Mouse (Mus musculus): ENCODE data around the gene 1700056E22Rik. TPM values are rescaled to one million over a fixed set of nuclear protein-coding genes. Genes with fewer than 3 reads are reported as not detected.

1700056E22Rik gene
- total and polyA plus RNA-seq, 3 experiments = not detected

GRCm38 (mm10) chr1:184040181-184040580, 6.1 kb upstream of the 1700056E22Rik start:
- no peak for TF ChIP-seq GATA1 (IDR thresholded peaks at IDR 0.05; ENCODE audit: borderline replicate concordance, low read length)
- TF ChIP-seq TAL1 (conservative IDR thresholded peaks at IDR 0.05; ENCODE audit: low read depth, low read length) = no peak
- no peak for TF ChIP-seq POLR2AphosphoS5 (IDR thresholded peaks at IDR 0.05; ENCODE audit: insufficient replicate concordance, low read depth, low read length)
- no peak for TF ChIP-seq GATA2 (IDR thresholded peaks at IDR 0.05; ENCODE audit: borderline replicate concordance, low read depth, low read length)
- no peak for TF ChIP-seq CTCF (IDR thresholded peaks at IDR 0.05; ENCODE audit: low read depth, low read length)
- Histone ChIP-seq H3K4me3 (ENCODE audit: low read depth, low read length) (no peak overlapping the region), H3K27me3 (ENCODE audit: insufficient read depth, low read length) (no peaks in the 10 kb centered on the region), H3K4me1 (ENCODE audit: insufficient read depth, low read depth, low read length) (no peaks in the 10 kb centered on the region), H3K9me3 (replicated peaks) (peaks cover 59% of the 10 kb centered on the region), H3K36me3 (replicated peaks) (no peaks in the 10 kb centered on the region)
- ATAC-seq (ENCODE audit: extremely low read depth, insufficient number of reproducible peaks, low FRiP score, poor library complexity, severe bottlenecking) (no peak), DNase-seq (ENCODE audit: low spot score) (no peak)

- no peaks in the 10 kb centered on the region for H3K27me3 ChIP-seq (ENCODE audit: insufficient read depth, low read length)
- TF ChIP-seq GATA2 (IDR thresholded peaks at IDR 0.05; ENCODE audit: borderline replicate concordance, low read depth, low read length) (no peak), POLR2AphosphoS5 (IDR thresholded peaks at IDR 0.05; ENCODE audit: insufficient replicate concordance, low read depth, low read length) (no peak), GATA1 (IDR thresholded peaks at IDR 0.05; ENCODE audit: borderline replicate concordance, low read length) (no peak), CTCF (IDR thresholded peaks at IDR 0.05; ENCODE audit: low read depth, low read length) (no peak), TAL1 (conservative IDR thresholded peaks at IDR 0.05; ENCODE audit: low read depth, low read length) (no peak)
- no peak overlapping the region for H3K4me3 ChIP-seq (ENCODE audit: low read depth, low read length)
- H3K36me3 ChIP-seq (replicated peaks) = no peaks in the 10 kb centered on the region
- no peak for DNase-seq (ENCODE audit: low spot score)
- H3K4me1 ChIP-seq (ENCODE audit: insufficient read depth, low read depth, low read length) = no peaks in the 10 kb centered on the region
- no peak for ATAC-seq (ENCODE audit: extremely low read depth, insufficient number of reproducible peaks, low FRiP score, poor library complexity, severe bottlenecking)
- H3K9me3 ChIP-seq (replicated peaks) = peaks cover 63% of the 10 kb centered on the region
Observed at GRCm38 (mm10) chr1:184039301-184039700, 5.2 kb upstream of the 1700056E22Rik start.

- DNase-seq (ENCODE audit: low spot score) (no peak), ATAC-seq (ENCODE audit: extremely low read depth, insufficient number of reproducible peaks, low FRiP score, poor library complexity, severe bottlenecking) (no peak)
- no peaks in the 10 kb centered on the region for H3K36me3 ChIP-seq (replicated peaks)
- H3K4me3 ChIP-seq (ENCODE audit: low read depth, low read length) = no peak overlapping the region
- no peaks in the 10 kb centered on the region for H3K27me3 ChIP-seq (ENCODE audit: insufficient read depth, low read length)
- no peaks in the 10 kb centered on the region for H3K4me1 ChIP-seq (ENCODE audit: insufficient read depth, low read depth, low read length)
- peaks cover 71% of the 10 kb centered on the region for H3K9me3 ChIP-seq (replicated peaks)
- TF ChIP-seq GATA1 (IDR thresholded peaks at IDR 0.05; ENCODE audit: borderline replicate concordance, low read length) (no peak), GATA2 (IDR thresholded peaks at IDR 0.05; ENCODE audit: borderline replicate concordance, low read depth, low read length) (no peak), TAL1 (conservative IDR thresholded peaks at IDR 0.05; ENCODE audit: low read depth, low read length) (no peak), POLR2AphosphoS5 (IDR thresholded peaks at IDR 0.05; ENCODE audit: insufficient replicate concordance, low read depth, low read length) (no peak)
Observed at GRCm38 (mm10) chr1:184037802-184038201, 3.7 kb upstream of the 1700056E22Rik start.

- H3K4me3 ChIP-seq (ENCODE audit: low read depth, low read length) = no peak overlapping the region
- no peaks in the 10 kb centered on the region for H3K27me3 ChIP-seq (ENCODE audit: insufficient read depth, low read length)
- H3K9me3 ChIP-seq (replicated peaks) = peaks cover 68% of the 10 kb centered on the region
- TF ChIP-seq TAL1 (conservative IDR thresholded peaks at IDR 0.05; ENCODE audit: low read depth, low read length) (no peak), POLR2AphosphoS5 (IDR thresholded peaks at IDR 0.05; ENCODE audit: insufficient replicate concordance, low read depth, low read length) (no peak), GATA2 (IDR thresholded peaks at IDR 0.05; ENCODE audit: borderline replicate concordance, low read depth, low read length) (no peak), GATA1 (IDR thresholded peaks at IDR 0.05; ENCODE audit: borderline replicate concordance, low read length) (no peak), CTCF (IDR thresholded peaks at IDR 0.05; ENCODE audit: low read depth, low read length) (no peak)
- DNase-seq (ENCODE audit: low spot score) (no peak), ATAC-seq (ENCODE audit: extremely low read depth, insufficient number of reproducible peaks, low FRiP score, poor library complexity, severe bottlenecking) (no peak)
- no peaks in the 10 kb centered on the region for H3K4me1 ChIP-seq (ENCODE audit: insufficient read depth, low read depth, low read length)
- no peaks in the 10 kb centered on the region for H3K36me3 ChIP-seq (replicated peaks)
Observed at GRCm38 (mm10) chr1:184035346-184035903, 1.3 kb upstream of the 1700056E22Rik start.

- no peak overlapping the region for H3K4me3 ChIP-seq (ENCODE audit: low read depth, low read length)
- H3K27me3 ChIP-seq (ENCODE audit: insufficient read depth, low read length) = no peaks in the 10 kb centered on the region
- peaks cover 68% of the 10 kb centered on the region for H3K9me3 ChIP-seq (replicated peaks)
- no peaks in the 10 kb centered on the region for H3K36me3 ChIP-seq (replicated peaks)
- no peak for ATAC-seq (ENCODE audit: extremely low read depth, insufficient number of reproducible peaks, low FRiP score, poor library complexity, severe bottlenecking)
- H3K4me1 ChIP-seq (ENCODE audit: insufficient read depth, low read depth, low read length) = no peaks in the 10 kb centered on the region
- DNase-seq (ENCODE audit: low spot score) = no peak
- TF ChIP-seq TAL1 (conservative IDR thresholded peaks at IDR 0.05; ENCODE audit: low read depth, low read length) (no peak), POLR2AphosphoS5 (IDR thresholded peaks at IDR 0.05; ENCODE audit: insufficient replicate concordance, low read depth, low read length) (no peak), GATA2 (IDR thresholded peaks at IDR 0.05; ENCODE audit: borderline replicate concordance, low read depth, low read length) (no peak), GATA1 (IDR thresholded peaks at IDR 0.05; ENCODE audit: borderline replicate concordance, low read length) (no peak), CTCF (IDR thresholded peaks at IDR 0.05; ENCODE audit: low read depth, low read length) (no peak)
Observed at GRCm38 (mm10) chr1:184034741-184035181, 660 bp upstream of the 1700056E22Rik start.

- H3K27me3 ChIP-seq (ENCODE audit: insufficient read depth, low read length) = no peaks in the 10 kb centered on the region
- no peaks in the 10 kb centered on the region for H3K36me3 ChIP-seq (replicated peaks)
- H3K4me1 ChIP-seq (ENCODE audit: insufficient read depth, low read depth, low read length) = no peaks in the 10 kb centered on the region
- peaks cover 60% of the 10 kb centered on the region for H3K9me3 ChIP-seq (replicated peaks)
- no peak for DNase-seq (ENCODE audit: low spot score)
- no peak for ATAC-seq (ENCODE audit: extremely low read depth, insufficient number of reproducible peaks, low FRiP score, poor library complexity, severe bottlenecking)
- H3K4me3 ChIP-seq (ENCODE audit: low read depth, low read length) = no peak overlapping the region; the same call in 1 of the 2 replicates
- no peak for TF ChIP-seq POLR2AphosphoS5 (IDR thresholded peaks at IDR 0.05; ENCODE audit: insufficient replicate concordance, low read depth, low read length)
Observed at GRCm38 (mm10) chr1:184033390-184034010, 601 bp downstream of the 1700056E22Rik start.
